Mouse (Mus musculus): ENCODE data around the gene Rpa3. TPM values are rescaled to one million over a fixed set of nuclear protein-coding genes. Genes with fewer than 3 reads are reported as not detected.

Gene Rpa3
- polyA plus RNA-seq, 1 experiment from 2014 or later: 210 TPM

DNA sequence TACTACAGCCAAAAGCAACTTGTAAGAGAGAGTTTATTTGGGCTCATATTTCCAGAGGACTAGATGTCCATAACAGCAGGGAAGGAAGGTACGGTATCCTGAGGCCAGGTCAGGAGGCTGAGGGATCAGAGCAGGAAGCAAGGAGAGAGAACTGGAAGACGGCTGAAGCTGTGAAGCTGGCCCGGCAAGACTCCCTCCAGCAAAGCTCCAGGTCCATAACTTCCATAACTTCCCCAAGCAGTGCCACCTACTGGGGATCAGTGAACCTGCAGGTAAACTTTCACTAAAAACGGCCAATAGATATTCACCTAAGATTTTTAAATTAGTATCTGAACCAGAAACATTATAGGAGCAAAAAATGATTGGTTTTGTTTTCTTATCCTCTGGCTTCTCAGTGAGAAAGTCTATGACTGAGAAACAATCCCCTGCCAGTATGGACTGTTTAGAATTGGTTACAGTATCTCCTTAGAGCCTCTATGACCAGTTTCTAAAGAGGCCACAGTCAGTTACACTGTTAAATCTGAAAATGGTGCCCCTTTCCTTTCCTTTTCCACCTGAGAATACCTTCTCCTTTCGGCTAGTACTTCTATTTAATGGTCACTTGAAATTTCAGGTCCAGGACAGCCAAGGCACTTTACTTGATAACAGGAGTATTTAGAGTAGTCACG, 15.5 kb upstream of the Rpa3 start:
- Histone ChIP-seq H3K9me3 (no peaks in the 10 kb centered on the region), H3K27me3 (replicated peaks; ENCODE audit: low read depth, poor library complexity, severe bottlenecking) (no peaks in the 10 kb centered on the region), H3K4me1 (no peaks in the 10 kb centered on the region), H3K36me3 (replicated peaks) (peaks cover 4% of the 10 kb centered on the region; the same call in 1 of the 2 replicates), H3K27ac (replicated peaks) (no peak overlapping the region), H3K4me3 (no peak overlapping the region)
- 37% methylated on average over 6 of the region's 6 CpGs for WGBS
- peak; percentile 59 for DNase-seq (ENCODE audit: low spot score)

DNA sequence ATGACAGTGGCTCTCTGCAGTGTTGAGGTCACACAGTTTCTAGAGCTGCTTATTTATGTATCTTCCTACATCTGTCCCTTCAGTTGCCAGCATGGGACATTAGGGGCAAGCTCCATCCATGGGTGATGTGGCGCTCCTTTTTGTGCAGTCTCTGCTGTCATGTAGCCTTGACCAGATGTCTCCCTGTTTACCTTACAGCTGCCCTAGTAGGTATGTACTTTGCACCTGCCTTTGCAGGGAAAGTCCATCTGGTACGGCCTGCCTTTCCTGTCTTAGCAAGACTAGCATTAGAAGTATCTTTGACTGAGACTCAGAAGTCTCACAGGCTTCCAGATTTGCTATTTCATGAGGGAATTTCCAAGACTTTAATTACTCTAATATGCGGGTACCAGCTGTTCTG, 12.1 kb upstream of the Rpa3 start:
- Histone ChIP-seq H3K4me1 (no peaks in the 10 kb centered on the region), H3K4me3 (no peak overlapping the region), H3K27ac (replicated peaks) (no peak overlapping the region), H3K27me3 (replicated peaks; ENCODE audit: low read depth, poor library complexity, severe bottlenecking) (no peaks in the 10 kb centered on the region), H3K9me3 (no peaks in the 10 kb centered on the region), H3K36me3 (replicated peaks) (peaks cover 4% of the 10 kb centered on the region; the same call in 1 of the 2 replicates)
- no peak for DNase-seq (ENCODE audit: low spot score)
- 91% methylated on average over 3 of the region's 3 CpGs for WGBS

DNA sequence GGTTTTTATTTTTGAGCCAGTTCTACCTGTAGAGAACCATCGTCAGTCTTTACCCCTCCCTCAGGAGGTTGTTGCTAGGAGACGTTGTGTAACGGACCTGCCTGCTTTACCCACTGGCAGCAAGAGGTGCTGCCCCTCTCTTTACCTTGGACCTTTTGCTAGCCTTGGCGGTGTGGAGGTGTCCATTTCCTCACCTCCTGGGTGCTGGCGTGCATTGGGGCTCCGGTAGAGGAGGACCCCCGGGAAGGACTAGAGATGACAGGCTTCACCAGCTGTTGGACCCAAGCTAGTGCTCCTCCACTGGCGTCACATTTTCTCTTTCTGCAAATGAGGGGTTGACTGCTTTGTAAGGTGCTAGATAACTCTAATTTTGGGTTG, 683 bp upstream of the Rpa3 start:
- Histone ChIP-seq H3K4me1 (peaks cover 16% of the 10 kb centered on the region), H3K36me3 (replicated peaks) (peaks cover 20% of the 10 kb centered on the region), H3K9me3 (no peaks in the 10 kb centered on the region), H3K4me3 (peak overlapping the region; percentile 82), H3K27ac (replicated peaks) (peak overlapping the region; percentile 85), H3K27me3 (replicated peaks; ENCODE audit: low read depth, poor library complexity, severe bottlenecking) (no peaks in the 10 kb centered on the region)
- WGBS: under 1% methylated on average over 8 of the region's 8 CpGs
- DNase-seq (ENCODE audit: low spot score): no peak

DNA sequence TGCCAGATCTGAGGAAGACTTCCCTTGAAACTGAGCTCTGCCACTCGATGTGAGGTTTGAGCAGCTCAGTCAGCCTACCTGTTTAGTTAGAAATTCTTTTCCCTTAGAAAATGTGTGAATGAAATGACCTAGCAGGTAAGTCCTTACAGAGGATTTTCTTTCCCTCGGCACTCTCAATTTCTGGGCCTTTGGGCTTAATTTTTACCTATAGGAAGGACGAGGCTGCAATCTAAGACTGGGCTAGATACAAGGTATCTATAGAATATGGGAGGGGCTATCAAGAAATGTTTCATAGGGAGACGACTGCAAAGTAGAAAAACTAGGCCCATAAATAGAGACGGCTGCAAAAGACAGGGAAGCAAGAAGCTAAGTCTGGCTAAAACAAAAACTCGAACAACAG, 657 bp downstream of the Rpa3 start:
- H3K27me3 ChIP-seq (replicated peaks; ENCODE audit: low read depth, poor library complexity, severe bottlenecking): no peaks in the 10 kb centered on the region
- H3K4me1 ChIP-seq: peaks cover 16% of the 10 kb centered on the region
- WGBS: 11% methylated on average over 6 of the region's 6 CpGs
- peak overlapping the region; percentile 82 for H3K4me3 ChIP-seq
- no peaks in the 10 kb centered on the region for H3K9me3 ChIP-seq
- no peak for DNase-seq (ENCODE audit: low spot score)
- H3K27ac ChIP-seq (replicated peaks): peak overlapping the region; percentile 88
- peaks cover 33% of the 10 kb centered on the region for H3K36me3 ChIP-seq (replicated peaks)

DNA sequence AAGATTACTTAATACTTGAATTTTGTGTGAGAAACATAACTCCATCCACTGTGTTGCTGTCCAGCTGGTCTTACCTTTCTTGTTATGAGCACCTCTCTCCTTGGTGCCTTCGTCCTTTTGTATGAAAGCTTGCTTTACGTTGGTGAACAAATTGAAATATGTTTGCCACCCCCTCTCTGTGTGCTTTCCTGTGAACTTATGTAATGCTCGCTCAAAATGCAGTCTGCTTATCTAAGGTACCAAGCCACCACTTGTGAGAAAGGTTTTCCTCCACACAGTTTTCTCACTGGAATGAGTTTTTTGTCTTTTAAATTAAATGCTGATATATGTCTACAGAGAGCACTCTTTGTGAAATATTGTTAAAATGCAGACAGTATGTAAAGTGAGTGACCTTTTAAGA, 30.4 kb downstream of the Rpa3 start:
- WGBS: 89% methylated on average over 3 of the region's 3 CpGs
- Histone ChIP-seq H3K36me3 (replicated peaks) (peaks cover 63% of the 10 kb centered on the region), H3K4me3 (no peak overlapping the region), H3K9me3 (no peaks in the 10 kb centered on the region), H3K27me3 (replicated peaks; ENCODE audit: low read depth, poor library complexity, severe bottlenecking) (no peaks in the 10 kb centered on the region), H3K4me1 (no peaks in the 10 kb centered on the region), H3K27ac (replicated peaks) (no peak overlapping the region)
- no peak for DNase-seq (ENCODE audit: low spot score)

DNA sequence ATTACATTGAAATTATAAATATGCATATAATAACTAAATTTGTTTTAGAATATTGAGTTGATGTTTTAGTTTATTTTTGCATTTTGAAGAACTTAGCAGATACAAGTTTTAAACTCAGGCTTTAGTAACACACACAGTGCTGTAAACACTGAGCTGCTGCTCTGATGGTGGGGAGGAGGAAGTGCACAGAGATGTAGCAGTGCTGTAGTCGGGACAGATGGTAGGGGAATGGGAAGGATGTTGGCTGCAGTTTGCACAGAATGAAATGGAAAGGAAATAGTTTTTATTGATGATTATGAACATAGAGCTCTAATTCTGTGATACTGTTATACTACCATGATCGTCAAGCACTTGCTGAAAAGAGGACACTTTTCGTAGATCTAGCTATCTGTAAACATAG, 31.9 kb downstream of the Rpa3 start:
- H3K4me1 ChIP-seq: no peaks in the 10 kb centered on the region
- H3K9me3 ChIP-seq: no peaks in the 10 kb centered on the region
- H3K27me3 ChIP-seq (replicated peaks; ENCODE audit: low read depth, poor library complexity, severe bottlenecking): no peaks in the 10 kb centered on the region
- DNase-seq (ENCODE audit: low spot score): no peak
- H3K4me3 ChIP-seq: no peak overlapping the region
- H3K27ac ChIP-seq (replicated peaks): no peak overlapping the region
- H3K36me3 ChIP-seq (replicated peaks): peaks cover 52% of the 10 kb centered on the region
- WGBS: 89% methylated on average over 3 of the region's 3 CpGs

DNA sequence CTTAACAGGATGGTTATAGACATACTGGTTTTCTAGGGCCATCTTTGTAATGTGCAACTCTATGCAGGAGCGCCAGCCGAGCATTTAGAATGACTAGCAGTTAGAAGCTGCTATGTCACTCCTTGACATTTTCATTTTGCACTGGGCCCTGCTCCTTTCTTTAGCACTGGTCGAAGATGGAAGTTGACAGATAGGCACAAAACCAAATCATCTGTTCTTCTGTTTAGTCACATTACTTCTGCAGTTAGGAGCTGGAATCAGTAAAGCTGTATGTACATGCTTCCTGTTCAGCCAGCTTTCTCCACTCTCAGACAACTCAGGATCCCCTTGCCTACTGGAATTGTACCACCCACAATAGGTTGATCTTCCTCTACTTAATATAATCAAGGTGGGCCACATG, 48.3 kb downstream of the Rpa3 start:
- Histone ChIP-seq H3K4me1 (peaks cover 9% of the 10 kb centered on the region), H3K9me3 (no peaks in the 10 kb centered on the region), H3K27ac (replicated peaks) (no peak overlapping the region), H3K36me3 (replicated peaks) (peaks cover 30% of the 10 kb centered on the region), H3K27me3 (replicated peaks; ENCODE audit: low read depth, poor library complexity, severe bottlenecking) (no peaks in the 10 kb centered on the region), H3K4me3 (peak overlapping the region; percentile 78)
- DNase-seq (ENCODE audit: low spot score): no peak
- 91% methylated on average over 3 of the region's 3 CpGs for WGBS

DNA sequence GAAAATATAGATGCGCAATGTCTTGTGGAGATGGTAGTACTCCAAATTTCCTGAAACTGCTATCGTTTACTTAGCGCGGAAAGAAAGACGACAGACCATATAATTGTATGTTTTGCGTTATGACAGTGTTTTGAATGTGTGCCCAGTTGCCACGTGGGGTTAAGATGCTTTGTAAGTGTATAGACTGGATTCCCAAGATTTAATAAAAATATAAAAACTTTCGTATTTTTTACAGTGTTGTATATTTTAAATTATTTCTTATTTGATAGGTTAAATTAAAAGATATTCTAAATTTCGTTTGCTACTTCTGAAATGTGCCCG, 49.1 kb downstream of the Rpa3 start:
- Histone ChIP-seq H3K36me3 (replicated peaks) (peaks cover 22% of the 10 kb centered on the region), H3K4me3 (peak overlapping the region; percentile 78), H3K27me3 (replicated peaks; ENCODE audit: low read depth, poor library complexity, severe bottlenecking) (no peaks in the 10 kb centered on the region), H3K9me3 (no peaks in the 10 kb centered on the region), H3K4me1 (peaks cover 9% of the 10 kb centered on the region), H3K27ac (replicated peaks) (peak overlapping the region; percentile 97)
- no peak for DNase-seq (ENCODE audit: low spot score)
- 14% methylated on average over 10 of the region's 10 CpGs for WGBS

DNA sequence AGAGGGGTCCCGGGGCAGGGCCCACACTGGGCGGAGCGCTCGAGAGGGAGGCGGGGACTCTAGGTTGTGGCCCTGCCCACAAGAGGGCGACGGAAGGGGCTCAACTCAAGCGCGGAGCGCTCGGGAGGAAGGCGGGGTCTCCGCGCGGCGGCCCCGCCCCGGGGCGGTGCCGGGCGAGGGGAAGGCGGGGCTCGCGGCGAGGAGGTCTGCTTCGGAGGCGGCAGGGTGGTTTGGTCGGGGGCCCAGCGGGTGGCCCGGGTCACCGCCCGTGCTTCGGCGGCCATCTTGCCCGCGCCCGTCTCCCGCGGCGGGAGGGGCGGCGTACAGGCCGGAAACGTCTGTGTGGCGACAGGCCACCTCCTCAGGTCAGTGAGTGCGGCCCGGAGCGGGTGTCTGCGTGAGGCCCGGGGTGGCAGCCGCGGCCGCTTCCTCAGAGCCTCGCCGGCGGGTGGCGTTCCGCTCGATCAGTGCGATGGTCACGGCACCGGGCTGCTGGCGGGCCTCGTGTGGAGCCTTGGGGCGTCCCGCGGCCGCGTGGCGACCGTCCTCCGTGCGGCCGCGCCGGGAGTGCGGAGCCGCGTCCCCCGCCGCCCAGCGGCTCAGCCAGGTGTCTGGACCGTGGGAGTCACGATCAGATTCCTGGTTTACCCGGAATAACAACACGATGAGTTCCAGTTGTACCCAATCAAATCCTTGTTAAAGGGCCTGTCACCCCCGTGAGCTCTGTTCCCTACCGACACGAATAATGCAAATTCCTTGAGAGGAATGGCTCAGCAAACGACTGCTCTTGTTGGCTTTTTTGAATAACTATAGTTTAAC, 49.7 kb downstream of the Rpa3 start, which contains the start of gene Mios:
Gene Mios (plus strand): TSS at position 176 of the 819 bp plus-strand sequence.
- Histone ChIP-seq H3K9me3 (no peaks in the 10 kb centered on the region), H3K27me3 (replicated peaks; ENCODE audit: low read depth, poor library complexity, severe bottlenecking) (no peaks in the 10 kb centered on the region), H3K27ac (replicated peaks) (peak within 1 kb of the TSS; percentile 97), H3K4me3 (peak within 1 kb of the TSS; percentile 78), H3K36me3 (replicated peaks) (peaks cover 16% of the 10 kb centered on the region), H3K4me1 (peaks cover 9% of the 10 kb centered on the region)
- WGBS: under 1% methylated on average over 90 of the region's 90 CpGs
- DNase-seq (ENCODE audit: low spot score): peak; percentile 97

Other genes starting within 250 kb of the Rpa3 start
- gene Col28a1, start 66.6 kb downstream of the Rpa3 start, polyA plus RNA-seq (2016; fragmentation: Nextera tagmentation; extraction: Ambion mirVana): 0.10 and 0.21 TPM in 2 replicates
- gene Mios, start 50.0 kb downstream of the Rpa3 start, polyA plus RNA-seq (2016; fragmentation: Nextera tagmentation; extraction: Ambion mirVana): 26.8 and 28.6 TPM in 2 replicates
- gene Umad1, start 115 bp upstream of the Rpa3 start, polyA plus RNA-seq (2016; fragmentation: Nextera tagmentation; extraction: Ambion mirVana): 15.4 and 19.2 TPM in 2 replicates
- 6.9 and 7.1 TPM in 2 replicates for gene Gm45062, start 277 bp upstream of the Rpa3 start, polyA plus RNA-seq (2016; fragmentation: Nextera tagmentation; extraction: Ambion mirVana)

All from embryonic facial prominence, embryonic 10.5 days (tissue).